In genomic region chr5:44387237-44387810, GRCm38 (mm10) we compare ENCODE assay signal across 16 mouse cellular contexts.
A peak's percentile ranks its signal among the peaks of the same experiment; 100 is the strongest.
DNase-seq lines count a peak whose midpoint lies in the region.
"Had no signal": no experiment of that assay in that cellular context is flagged by ENCODE, and none has a peak within 500 bp of the region (broad histone marks: within the 10 kb centered on the region; RNA-seq: fewer than 3 reads in every experiment).

No protein-coding gene starts in this region.

- intact Hi-C loops in left cerebral cortex, postnatal 25 days (cut with DNase I): loop anchor here (5.0 to 10.0 kb wide), 2 partner anchors 80 to 83 kb away; no protein-coding TSS in a partner anchor

- DNase-seq in cerebellum, postnatal 14 days: peak; percentile 7 to 8
- DNase-seq in cerebellum, postnatal 36 days: no peak
- peak; percentile 14 to 70 for DNase-seq in left cerebral cortex, postnatal 25 days (ENCODE audit: low spot score in 2 of 2)
- no peak for DNase-seq in left cerebral cortex, adult 8-10 months (ENCODE audit: low spot score in 2 of 2)
- DNase-seq in urinary bladder, postnatal 14 days (ENCODE audit: low spot score): peak; percentile 26
- DNase-seq in urinary bladder, postnatal 10 days (ENCODE audit: low spot score): no peak
- DNase-seq in embryo, embryonic 10.5 days (ENCODE audit: low spot score): no peak
- no peak for DNase-seq in spleen, postnatal 36 days (ENCODE audit: low spot score in 2 of 2)
- DNase-seq: adrenal gland, postnatal 14 days; cerebellum, adult 2 months; gastrocnemius, postnatal 14 days; liver; liver, postnatal 0 days; lung, postnatal 36 days; retina, postnatal 1 day; thymus, postnatal 25 days had no signal

Comparison
In these comparisons a context has a peak if more than half of its experiments do, and no peak if none do; other contexts are left out.
1. DNase-seq: peak in cerebellum, postnatal 14 days (2 of 2), left cerebral cortex, postnatal 25 days (2 of 2) and urinary bladder, postnatal 14 days (single experiment); none in cerebellum, postnatal 36 days (0 of 2), left cerebral cortex, adult 8-10 months (0 of 2), urinary bladder, postnatal 10 days (single experiment), embryo, embryonic 10.5 days (single experiment) and spleen, postnatal 36 days (0 of 2).